Mouse (Mus musculus) fibroblast of lung, adult 2 months (primary cell): ENCODE data around the gene Galnt9.

Experiments
- DNase-seq: peaks from one replicate; pipeline ENCODE4 v3.0.0-alpha.2; 2011; ENCODE audit warnings: low read depth

The Galnt9 gene

DNA sequence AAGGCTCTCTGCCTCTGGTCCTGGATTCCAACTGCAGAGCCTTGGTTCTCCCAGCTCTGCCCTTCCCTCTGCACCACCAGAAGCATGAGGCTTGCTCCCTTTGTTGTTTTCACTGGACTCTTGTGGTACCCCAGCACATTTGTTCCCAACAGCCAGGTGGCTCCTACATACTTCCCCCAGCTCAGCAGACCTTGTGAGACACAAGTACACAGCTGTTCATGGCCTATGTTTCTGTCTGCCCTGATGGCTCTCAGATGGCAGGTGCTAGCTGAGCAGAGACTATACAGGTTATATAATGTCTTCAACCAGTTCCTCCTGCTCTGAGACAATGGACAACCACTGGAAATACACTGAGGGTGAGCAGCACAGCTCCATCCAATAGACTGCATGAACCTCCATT, 43.3 kb downstream of the Galnt9 start:
- DNase-seq: no peak

DNA sequence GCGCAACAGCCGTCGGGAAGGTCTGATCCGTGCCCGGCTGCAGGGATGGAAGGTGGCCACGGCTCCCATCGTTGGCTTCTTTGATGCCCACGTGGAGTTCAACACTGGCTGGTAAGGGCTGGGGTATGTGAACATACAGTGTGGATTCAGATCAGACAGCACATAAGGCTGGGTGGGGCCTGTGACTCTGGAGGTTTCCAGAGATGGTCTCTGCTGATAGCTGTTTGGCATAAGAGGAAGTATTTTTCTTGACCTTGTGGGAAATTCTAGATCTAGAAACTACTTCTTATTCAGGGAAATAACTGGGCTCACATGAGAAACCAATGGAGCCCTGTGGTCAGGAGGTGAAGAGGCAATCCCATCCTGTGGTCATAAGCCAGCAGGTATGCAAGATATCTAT, 45.7 kb downstream of the Galnt9 start:
- no peak for DNase-seq

DNA sequence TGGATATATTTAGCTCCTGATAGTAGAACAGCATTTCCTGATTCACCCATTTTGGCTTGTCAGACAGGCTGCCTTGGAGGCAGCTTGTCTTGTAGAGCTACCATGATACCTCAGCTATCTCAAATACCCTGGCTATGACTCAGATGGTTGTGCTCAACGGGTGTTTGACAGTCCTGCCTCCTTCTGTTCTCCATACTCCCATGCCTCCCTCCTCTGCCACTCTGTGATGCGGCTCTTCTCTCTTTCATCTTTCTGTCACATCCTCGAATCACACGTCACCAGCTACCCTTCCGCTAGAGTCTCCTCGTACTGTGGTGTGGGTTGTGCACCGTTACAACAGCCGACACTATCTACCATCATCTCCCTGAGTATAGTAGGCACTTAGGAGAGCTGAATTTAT, 50.3 kb downstream of the Galnt9 start:
- DNase-seq: no peak

DNA sequence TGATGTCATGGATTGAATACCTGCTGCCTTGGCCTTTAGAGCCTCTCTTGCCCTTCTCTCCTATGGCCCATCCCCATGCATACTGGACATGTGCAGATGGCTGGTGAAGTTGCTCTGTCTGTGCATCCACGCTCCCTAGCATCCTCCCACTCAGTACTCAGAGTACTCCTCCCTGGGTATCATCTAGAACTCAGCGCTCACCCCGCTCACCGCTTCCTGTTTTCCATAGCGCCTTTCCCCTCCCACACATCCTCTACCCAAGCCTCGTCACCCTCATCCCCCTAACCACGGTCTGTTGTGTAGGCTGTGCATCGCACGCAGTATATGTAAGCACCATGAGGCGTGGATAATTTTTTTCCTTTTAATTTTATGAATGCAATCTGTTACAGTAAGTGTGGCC, 51.2 kb downstream of the Galnt9 start:
- no peak for DNase-seq

DNA sequence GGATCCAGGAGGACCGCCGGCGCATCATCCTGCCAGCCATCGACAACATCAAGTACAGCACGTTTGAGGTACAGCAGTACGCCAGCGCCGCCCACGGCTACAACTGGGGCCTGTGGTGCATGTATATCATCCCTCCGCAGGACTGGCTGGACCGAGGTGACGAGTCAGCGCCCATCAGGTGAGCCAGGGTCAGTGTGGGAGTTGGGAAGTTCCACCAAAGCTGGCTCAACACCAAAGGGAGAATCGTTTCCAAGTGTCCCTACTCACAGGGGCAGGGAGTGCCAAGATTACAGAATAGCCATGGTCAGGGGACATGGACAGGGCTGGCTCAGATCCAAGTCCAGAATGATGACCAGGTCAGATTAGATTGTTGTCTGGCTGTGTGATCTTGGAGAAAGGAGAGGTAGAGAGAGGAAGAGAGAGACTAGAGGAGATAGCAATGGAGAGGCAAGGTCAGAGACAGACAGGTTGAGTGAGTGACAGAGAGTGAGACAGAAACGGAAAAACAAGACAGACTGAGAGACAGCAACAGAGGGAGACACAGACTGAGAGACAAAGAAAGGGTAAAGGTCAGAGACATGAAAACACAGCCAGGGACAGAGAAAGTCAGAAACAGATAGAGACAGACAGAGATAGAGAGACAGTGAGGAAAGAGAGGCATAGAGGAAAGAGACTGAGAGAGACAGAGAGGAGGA, 52.1 kb downstream of the Galnt9 start:
- DNase-seq: no peak

DNA sequence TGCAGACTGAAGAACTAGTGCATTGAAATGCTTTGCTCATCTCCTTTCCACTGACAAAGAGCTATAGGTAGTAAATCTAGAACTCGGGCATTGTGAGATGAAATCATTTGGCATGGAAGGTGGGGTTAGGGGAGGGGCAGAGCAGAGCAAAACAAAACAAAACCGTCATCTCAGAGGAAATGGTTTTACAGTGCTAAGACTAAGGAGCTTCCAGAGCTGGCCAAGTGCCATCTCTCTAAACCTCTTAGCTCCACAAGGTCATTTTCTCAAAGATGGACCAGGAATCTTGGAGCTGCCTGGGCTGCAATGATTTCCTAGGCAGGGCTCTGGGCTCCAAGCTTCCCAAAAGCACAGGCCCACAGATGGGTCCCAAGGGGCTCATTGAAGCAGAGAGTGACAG, 53.3 kb downstream of the Galnt9 start:
- DNase-seq: no peak

DNA sequence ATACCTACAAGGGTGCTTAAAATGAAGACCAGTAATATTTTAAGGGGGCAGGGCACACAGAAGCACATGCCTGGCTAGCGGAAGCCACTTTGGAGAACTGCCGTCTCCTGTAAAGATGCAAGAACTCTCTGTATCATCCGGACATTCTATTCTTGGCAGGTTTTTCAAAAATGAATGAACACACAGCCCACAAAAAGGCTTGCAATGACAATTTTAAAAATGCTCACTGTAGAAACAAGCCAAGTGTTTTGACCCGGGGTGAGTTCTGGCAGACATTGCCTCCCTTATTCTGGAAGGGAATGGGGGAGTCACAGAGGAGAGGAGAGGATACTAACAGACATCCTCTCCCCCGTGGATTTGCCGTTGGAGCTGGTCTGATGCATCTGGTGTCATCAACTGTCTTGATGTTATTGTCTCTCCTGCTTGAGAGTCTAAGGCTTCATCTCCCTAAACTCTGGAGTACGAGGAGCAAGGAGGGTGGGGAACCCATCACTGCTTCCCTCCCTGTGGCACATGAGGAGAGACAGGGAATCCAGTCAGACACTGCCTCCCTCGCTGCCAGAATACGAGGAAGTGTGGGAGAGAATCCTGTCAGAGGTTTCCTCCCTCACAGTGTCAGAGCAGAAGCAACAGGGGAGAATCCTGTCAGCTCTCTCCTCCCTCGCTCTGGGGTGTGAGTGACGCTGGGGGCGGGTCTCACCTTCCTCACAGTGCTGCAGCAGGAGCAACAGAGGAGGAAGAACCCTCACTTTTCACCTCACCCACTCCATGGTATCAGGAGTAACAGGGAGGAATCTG, 54.3 kb downstream of the Galnt9 start:
- no peak for DNase-seq

DNA sequence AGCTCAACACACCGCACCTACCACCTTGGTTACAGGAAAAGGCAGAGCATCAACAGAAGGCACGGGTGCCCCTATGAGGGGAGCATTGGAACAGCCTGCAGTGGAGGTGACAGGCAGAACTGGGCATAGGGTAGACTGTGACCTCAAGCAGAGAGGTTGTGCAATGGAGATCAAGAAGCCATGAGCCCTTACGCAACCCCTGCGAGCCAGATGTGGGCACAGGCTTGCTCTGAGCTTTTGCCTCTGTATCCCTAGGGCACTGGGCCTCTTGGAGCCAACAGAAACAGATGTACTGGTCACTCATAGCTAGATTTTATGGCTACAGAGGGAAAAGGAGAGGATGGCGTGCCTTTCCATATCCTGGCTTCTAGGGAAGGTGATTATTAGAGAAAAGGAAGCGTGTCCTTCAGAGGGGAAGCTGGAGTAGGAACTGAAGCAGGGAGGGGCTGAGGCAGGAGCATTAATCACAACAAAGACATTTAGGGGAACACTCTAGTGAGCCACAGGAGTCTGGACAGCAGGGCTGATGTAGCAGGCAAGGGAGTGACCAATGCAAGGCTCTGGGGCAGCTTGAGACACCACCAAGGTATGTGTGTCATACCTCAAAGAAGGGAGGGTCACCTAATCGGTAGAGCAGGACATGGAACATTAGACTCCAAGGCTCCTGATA, 59.0 kb downstream of the Galnt9 start:
- DNase-seq: peak; percentile 32

DNA sequence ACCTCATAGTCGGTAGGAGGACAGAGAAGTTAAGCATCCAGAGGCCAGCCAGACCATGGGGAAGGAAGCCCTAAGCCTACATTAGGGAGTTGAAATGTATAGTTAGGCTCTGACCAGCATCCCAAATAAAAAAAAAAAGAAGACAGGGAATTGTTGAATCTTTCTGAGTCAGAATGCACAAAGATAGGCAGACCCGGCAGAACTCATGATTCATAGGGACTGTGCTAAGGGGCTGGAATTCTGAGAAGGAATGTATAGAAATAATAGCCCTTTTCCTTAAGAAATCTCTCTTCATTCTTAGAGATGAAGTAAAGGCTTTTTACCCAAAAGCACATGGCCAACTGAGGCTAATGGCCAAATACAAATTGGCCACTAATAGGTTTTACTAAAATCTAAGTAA, 60.2 kb downstream of the Galnt9 start:
- no peak for DNase-seq

DNA sequence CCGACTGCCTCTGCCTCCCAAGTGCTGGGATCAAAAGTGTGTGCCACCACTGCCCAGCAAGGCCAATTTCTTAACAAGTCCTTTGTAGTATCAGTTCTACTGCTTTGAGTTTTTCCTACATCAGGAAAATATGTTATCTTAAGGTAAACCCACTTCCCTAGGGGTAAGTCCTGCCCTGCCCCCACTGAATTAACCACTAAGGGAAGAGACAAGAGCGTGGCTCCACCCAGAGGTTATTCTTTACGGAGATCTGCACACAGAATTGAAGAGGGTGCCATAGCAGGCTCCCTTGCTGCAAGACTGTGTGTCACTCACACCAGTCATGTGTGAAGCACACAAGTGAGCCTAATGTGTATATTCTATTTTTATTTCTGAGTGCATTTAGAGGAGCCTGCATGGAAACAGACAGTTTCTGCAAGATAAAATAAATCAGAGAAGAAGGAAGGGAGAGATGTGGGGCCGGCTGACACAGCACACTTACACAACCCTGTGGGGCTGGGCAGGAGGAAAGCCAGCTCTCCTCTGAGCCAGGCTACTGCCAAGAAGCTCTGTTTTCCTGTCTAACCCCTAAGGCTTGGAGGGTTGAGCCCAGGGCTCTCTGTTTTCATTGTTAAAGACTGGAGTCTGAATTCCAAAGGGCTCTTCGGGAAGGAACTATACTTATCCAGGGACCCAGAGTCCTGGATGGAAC, 61.5 kb downstream of the Galnt9 start:
- peak; percentile 37 for DNase-seq

DNA sequence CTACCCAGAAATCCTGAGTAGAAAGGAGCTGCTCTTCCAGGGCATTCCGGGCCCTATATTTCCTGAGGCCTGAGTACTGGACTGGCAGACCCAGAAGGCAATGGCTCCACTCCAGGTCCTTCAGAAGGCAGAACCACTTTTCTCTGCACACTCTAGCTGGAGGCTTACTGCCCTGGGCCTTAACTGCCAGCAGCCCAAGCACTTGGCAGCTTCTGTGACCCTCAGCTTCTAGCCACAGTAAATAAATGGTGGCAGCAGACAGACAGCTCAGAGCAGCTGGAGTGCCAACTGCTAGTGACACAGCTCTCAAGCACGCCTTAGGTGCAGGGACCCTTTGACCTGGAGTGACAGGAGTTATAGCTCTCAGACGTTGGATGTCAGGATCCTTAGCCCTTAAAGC, 63.6 kb downstream of the Galnt9 start:
- DNase-seq: peak; percentile 25

DNA sequence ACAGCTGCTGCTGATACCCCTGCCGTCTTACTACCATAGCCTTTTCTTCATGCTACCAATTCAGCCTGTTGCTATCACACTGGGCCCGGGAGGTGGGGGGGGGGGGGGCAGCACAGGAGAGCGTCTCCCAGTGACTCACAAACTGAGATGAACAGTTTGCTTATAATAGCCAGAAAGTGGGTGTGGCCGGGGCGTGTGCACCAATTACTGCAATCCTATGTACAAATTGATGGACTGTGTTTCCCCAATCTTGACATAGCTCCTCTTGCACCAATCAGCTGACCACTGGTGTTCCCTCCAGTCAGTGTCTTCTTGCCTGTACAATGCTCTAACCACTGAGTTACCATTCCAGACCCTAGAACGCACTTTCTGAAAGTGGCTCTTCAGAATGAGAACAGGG, 64.2 kb downstream of the Galnt9 start:
- DNase-seq: no peak

DNA sequence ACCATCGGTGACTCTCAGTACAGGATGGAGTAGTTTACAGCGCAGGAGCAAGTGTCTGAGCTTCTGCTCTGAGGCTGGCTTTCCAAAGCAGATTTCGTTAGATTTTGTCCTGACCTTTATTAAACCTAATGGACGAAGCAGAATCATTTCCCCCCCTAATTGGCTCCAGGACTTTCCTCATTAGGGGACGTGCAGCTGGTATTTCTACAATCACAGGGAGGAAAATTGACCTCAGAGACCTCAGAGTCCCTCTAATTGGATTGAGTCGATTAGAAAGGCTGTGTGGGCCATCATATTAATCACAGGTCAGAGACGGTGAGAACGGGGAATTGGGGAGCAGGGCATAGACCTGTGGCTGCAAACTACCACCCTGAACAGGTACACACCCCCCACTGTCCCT, 64.8 kb downstream of the Galnt9 start:
- no peak for DNase-seq

DNA sequence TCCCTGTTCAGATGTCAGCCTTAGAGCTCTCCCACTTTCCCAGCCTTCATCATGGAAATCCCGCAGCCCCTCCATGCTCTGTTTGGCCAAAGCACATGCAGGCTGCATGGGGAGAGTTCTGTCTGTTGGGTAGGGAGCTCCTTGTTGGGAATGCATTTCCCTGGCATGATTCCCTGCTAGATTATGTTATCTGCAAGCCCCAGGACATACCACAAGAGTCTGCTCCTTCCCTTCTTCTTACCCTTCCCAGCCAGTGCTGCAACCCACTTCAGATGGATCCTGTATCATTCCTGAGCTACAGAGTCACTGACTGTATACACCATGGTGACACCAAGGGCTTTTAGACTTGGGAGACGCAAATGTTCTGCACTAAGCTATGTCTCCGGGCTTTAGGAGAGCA, 65.3 kb downstream of the Galnt9 start:
- DNase-seq: no peak

DNA sequence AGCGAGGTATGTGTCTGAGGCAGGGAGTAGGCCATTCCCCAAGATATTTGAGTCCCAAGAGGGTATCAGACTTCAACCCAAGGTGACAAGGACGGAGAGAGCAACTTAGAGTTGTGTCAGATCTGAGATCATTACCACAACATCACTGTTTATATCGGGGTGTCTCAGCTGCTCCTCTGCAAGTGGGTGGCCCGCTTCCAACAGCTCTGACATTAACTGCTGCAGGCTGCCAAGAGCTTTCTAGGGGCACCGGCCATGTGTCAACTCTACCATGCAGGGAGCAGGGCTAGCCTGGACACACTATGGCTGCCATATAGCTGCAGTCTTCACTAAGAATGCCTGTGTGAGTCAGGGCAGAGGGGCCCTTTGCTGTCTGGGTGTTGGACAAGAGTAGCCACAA, 65.7 kb downstream of the Galnt9 start:
- no peak for DNase-seq

DNA sequence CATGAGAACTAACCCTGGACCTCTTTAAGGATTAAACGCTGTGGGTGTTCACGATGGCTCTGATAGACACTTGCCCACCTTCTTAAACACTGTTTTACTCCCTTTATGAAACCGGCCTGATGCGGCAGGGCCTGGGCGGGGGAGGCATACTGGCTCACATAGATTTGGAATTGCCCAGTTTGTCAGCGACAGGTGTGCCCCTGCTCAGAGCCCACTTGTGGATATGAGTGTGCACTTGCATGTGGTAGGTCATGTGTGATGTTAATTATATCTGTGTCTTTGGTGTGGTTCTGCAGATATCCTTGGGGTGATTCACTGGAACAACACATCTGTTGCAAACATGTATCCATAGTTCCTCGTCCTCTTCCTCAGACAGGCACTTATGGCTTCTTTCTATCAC, 66.3 kb downstream of the Galnt9 start:
- DNase-seq: no peak

DNA sequence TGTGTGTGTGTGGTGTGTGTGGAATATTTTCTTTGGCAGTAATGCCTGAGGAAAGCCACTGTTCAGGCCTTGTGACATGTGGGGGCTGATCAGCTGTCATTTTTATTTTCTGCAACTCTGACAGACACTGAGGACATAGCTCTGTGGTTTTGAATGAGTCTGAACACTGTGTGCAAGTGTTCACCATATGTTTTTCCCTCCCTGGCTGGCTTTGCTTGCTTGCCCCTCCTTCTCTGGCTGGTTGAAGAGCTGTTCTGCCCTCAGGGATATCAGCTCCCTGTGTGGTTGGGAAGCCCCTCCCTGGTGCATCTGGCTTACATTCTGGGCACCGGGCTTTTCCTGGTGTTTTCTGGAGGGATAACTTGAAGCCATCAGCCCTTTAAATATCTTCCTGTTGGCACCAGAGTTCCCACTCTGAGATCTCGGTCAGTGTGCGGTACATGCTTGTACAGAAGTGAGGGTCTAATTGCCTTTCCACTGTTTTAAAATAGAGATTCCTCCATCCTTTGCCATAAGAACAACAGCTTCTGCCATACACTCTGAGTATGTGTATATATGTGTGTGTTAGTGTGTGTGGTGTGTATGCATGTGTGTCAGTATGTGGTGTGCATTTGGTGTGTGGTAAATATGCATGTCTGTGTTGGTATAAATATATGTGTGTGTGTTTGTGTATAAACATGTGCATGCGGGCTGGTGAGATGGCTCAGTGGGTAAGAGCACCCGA, 67.4 kb downstream of the Galnt9 start:
- DNase-seq: no peak

DNA sequence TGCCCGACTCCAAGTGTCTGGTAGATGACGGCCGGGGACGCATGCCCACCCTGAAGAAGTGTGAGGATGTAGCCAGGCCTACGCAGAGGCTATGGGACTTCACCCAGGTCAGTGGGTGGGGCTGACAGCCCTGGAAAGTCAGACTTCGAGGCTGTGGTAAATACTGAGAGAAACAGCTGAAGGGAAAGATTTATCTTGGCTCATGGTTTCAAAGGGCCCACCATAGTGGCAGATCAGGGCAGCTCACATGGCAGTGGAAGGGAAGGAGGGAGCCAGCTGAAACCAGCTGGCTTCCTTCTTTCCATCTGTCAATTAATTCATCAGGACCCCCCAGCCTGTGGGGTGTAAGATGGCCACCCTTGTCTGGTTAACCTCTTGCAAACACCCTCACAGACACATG, 75.1 kb downstream of the Galnt9 start:
- no peak for DNase-seq

DNA sequence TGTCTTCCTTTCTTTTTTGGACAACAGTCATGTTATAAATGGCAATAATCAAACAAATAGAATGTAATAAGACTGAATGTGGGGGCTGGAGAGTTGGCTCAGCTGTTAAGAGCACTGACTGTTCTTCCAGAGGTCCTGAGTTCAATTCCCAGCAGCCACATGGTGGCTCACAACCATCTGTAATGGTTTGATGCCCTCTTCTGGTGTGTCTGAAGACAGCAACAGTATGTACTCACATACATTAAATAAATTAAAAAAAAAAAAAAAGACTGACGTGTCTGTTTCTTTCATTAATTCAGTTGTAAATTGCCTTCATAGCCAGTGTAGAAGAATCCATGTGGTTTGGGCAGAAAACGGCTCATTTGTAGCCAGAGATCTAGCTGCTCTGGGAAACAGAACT, 80.2 kb downstream of the Galnt9 start:
- no peak for DNase-seq

DNA sequence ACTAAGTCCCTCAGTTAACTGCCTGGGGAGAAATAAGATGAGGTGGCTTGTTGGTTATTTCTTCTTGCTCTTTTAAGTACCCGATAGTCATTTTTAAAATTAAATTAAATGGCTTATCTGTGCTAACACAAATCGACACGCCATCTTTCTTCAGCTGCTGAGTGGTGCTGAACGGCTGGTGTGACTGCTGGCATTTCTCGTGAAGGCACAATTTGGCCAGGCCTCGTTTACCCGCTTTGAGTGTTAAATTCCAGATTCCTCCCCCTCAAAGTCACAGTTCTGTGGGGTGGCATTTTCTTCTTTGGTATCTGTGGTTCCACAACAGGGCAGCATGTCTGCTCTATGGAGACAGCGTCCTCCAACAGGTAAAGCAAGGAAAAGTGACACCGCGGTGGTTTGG, 83.2 kb downstream of the Galnt9 start:
- no peak for DNase-seq

DNA sequence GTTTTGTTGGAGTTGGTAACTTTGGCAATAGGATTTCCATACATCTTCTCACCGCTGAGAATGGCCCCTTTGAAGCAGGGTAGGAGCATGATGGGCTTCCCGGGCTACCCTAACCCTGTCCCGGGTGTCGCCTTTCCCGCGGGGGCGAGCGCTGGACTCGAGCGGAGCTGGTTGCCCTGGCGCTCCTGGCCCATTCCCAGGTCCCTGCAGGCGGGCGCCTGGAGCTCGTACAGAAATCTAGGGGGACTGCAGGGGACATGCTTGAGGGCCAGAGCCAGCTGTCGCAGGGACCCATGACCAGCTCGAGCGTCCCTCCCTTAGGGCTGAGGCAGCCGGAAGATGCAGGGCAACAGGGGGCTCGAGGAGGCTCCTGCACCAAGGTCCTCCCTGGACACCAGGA, 84.0 kb downstream of the Galnt9 start:
- DNase-seq: no peak

DNA sequence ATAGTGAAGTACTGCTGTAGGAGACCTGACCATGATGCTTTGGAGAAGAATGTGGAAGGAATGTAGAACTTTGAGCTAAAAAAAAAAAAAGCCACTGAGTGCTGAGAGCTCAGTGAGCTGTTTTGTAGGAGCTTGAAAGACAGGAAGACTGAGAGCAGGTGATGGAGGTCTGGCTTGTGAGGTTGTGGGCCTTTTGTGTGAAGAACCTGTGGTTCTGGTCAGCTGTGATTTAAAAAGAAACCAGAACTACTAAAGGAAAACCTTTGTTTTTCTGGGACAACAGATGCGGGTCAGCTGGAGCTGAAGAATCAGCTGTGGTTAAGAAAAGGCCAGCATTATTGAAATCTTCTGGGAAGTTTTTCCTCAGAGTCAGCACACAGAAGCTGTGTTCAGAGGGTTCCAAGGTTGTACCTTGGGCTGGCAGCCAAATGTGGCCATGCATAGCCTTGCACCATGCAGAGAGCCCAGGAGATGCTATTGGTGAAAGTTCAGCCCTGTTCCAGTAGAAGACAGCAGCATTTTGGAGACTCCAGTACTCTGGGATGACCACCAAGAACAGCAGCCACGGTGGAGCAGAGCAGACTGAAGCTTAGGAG, 85.5 kb downstream of the Galnt9 start:
- peak; percentile 60 for DNase-seq
